Mouse (Mus musculus) adrenal gland, postnatal 4 days (tissue): ENCODE measurements around the gene Rrm2. TPM values are rescaled to one million over a fixed set of nuclear protein-coding genes. Genes with fewer than 3 reads are reported as not detected.
"Not testable (repeated sequence)": the region's sequence is repeated elsewhere in the genome, so short reads cannot be mapped to it uniquely, and the experiment has no call there.

Source experiments
- DNase-seq, 2 experiments: peaks; one replicate each; pipeline ENCODE4 v3.0.0; 2021 to 2022; ENCODE audit warnings: low spot score in 2 of 2, mixed read lengths in 2 of 2
- long read RNA-seq, 2 experiments: library from polyadenylated mRNA; stranded (forward); transcript quantifications; one replicate each; pipeline ENCODE4 v2.0.0; 2021
- total RNA-seq, 2 experiments: library from RNA; stranded (reverse); gene quantifications; 2 replicates each; pipeline ENCODE4 v1.2.3; 2021

The Rrm2 gene
- 10 to 100 TPM; 75.1 to 95.2 TPM for total RNA-seq
- long read RNA-seq, experiment 1, transcript Rrm2-201 (10 exons, 2,193 nt), result major isoform, 64 of 74 reads
- long read RNA-seq, experiment 1, partial matches to known transcripts, result 5 of 74 reads
- long read RNA-seq, experiment 1, other reads (novel, unspliced or antisense), result 5 of 74 reads
- long read RNA-seq, experiment 2, transcript Rrm2-201 (10 exons, 2,193 nt), result major isoform, 189 of 214 reads
- long read RNA-seq, experiment 2, partial matches to known transcripts, result 14 of 214 reads
- long read RNA-seq, experiment 2, other reads (novel, unspliced or antisense), result 11 of 214 reads

- peak; percentile 88 to 92 for DNase-seq
These were observed at the start of gene Rrm2 for GRCm38 (mm10) chr12:24707954-24708823. Rrm2 (plus strand) TSS chr12:24708241.

GRCm38 (mm10) chr12:24658998-24659397, 49.0 kb upstream of the Rrm2 start:
- DNase-seq, result no peak

GRCm38 (mm10) chr12:24659923-24660322, 48.1 kb upstream of the Rrm2 start:
- DNase-seq, result no peak

GRCm38 (mm10) chr12:24661100-24661499, 46.9 kb upstream of the Rrm2 start:
- DNase-seq, result no peak

GRCm38 (mm10) chr12:24662131-24662530, 45.9 kb upstream of the Rrm2 start:
- no peak for DNase-seq

GRCm38 (mm10) chr12:24680096-24680491, 27.9 kb upstream of the Rrm2 start:
- no peak for DNase-seq

- DNase-seq, result no peak
These were observed 27.4 kb upstream of the Rrm2 start for GRCm38 (mm10) chr12:24680492-24681285.

- DNase-seq, result no peak
These were observed 26.6 kb upstream of the Rrm2 start, which contains the start of gene Cys1 for GRCm38 (mm10) chr12:24681286-24682023. Cys1 (minus strand) TSS chr12:24681813.

- no peak for DNase-seq
These were observed 25.5 kb upstream of the Rrm2 start for GRCm38 (mm10) chr12:24682563-24682962.

GRCm38 (mm10) chr12:24683461-24683860, 24.6 kb upstream of the Rrm2 start:
- no peak for DNase-seq

GRCm38 (mm10) chr12:24686038-24686695, 21.9 kb upstream of the Rrm2 start:
- no peak for DNase-seq

GRCm38 (mm10) chr12:24686696-24687346, 21.2 kb upstream of the Rrm2 start:
- DNase-seq, result no peak

- no peak for DNase-seq
These were observed 17.7 kb upstream of the Rrm2 start for GRCm38 (mm10) chr12:24690351-24690750.

GRCm38 (mm10) chr12:24696500-24697483, 11.2 kb upstream of the Rrm2 start:
- DNase-seq, result peak; percentile 57 to 73

GRCm38 (mm10) chr12:24697484-24698204, 10.4 kb upstream of the Rrm2 start:
- no peak for DNase-seq

GRCm38 (mm10) chr12:24698514-24698913, 9.5 kb upstream of the Rrm2 start:
- DNase-seq, result no peak

- no peak for DNase-seq
These were observed 8.5 kb upstream of the Rrm2 start for GRCm38 (mm10) chr12:24699578-24699977.

GRCm38 (mm10) chr12:24701621-24702020, 6.4 kb upstream of the Rrm2 start:
- not testable (repeated sequence) for DNase-seq
